Mouse (Mus musculus) MEL (cell line): ENCODE results near the gene Rnf111.
A peak's percentile ranks its signal among the peaks of the same experiment; 100 is the strongest.
"Not testable (repeated sequence)": the region's sequence is repeated elsewhere in the genome, so short reads cannot be mapped to it uniquely, and the experiment has no call there.

Experiments used
- CHD1 ChIP-seq: IDR thresholded peaks from 2 replicates; pipeline ENCODE4 v1.6.1; 2012; ENCODE audit warnings: low read depth, mild to moderate bottlenecking, inconsistent platforms, low read length, improper control_type of control experiment
- CTCF ChIP-seq, 3 experiments: IDR thresholded peaks in 2 of 3; conservative IDR thresholded peaks in 1 of 3; 2 replicates each; pipeline ENCODE4 v1.5.1; 2011 to 2012; ENCODE audit warnings: low read length in 3 of 3, low read depth in 2 of 3, mild to moderate bottlenecking in 2 of 3, improper control_type of control experiment in 1 of 3, inconsistent platforms in 1 of 3, mixed read lengths in 1 of 3, moderate library complexity in 1 of 3; ENCODE audit not compliant: control insufficient read depth in 1 of 3, insufficient read depth in 1 of 3, poor library complexity in 1 of 3, severe bottlenecking in 1 of 3
- EP300 ChIP-seq, 2 experiments: IDR thresholded peaks; 2 replicates each; pipeline ENCODE4 v1.6.1; 2011; ENCODE audit warnings: improper control_type of control experiment in 2 of 2, low read length in 2 of 2, low read depth in 1 of 2, mild to moderate bottlenecking in 1 of 2
- ETS1 ChIP-seq: IDR thresholded peaks from 2 replicates; pipeline ENCODE4 v1.6.1; 2012; ENCODE audit warnings: low read depth, mild to moderate bottlenecking, inconsistent platforms, low read length, improper control_type of control experiment, moderate library complexity
- GATA1 ChIP-seq: IDR thresholded peaks from 2 replicates; pipeline ENCODE4 v1.6.1; 2011; ENCODE audit warnings: low read depth, low read length, improper control_type of control experiment
- MYB ChIP-seq: IDR thresholded peaks from 2 replicates; pipeline ENCODE4 v1.6.1; 2011; ENCODE audit warnings: mild to moderate bottlenecking, low read depth, low read length, improper control_type of control experiment
- NELFE ChIP-seq: IDR thresholded peaks from 2 replicates; pipeline ENCODE4 v1.6.1; 2011; ENCODE audit warnings: low read depth, low read length, improper control_type of control experiment
- POLR2A ChIP-seq, 2 experiments: IDR thresholded peaks; 2 replicates each; pipeline ENCODE4 v1.6.1; 2011 to 2012; ENCODE audit warnings: low read length in 2 of 2, mild to moderate bottlenecking in 2 of 2, control low read depth in 1 of 2, improper control_type of control experiment in 1 of 2, low read depth in 1 of 2, moderate library complexity in 1 of 2; ENCODE audit not compliant: control insufficient read depth in 1 of 2, insufficient read depth in 1 of 2, poor library complexity in 1 of 2
- POLR2AphosphoS5 ChIP-seq: IDR thresholded peaks from 2 replicates; pipeline ENCODE4 v1.6.1; 2012; ENCODE audit warnings: low read depth, borderline replicate concordance, mild to moderate bottlenecking, inconsistent platforms, low read length, moderate library complexity, mixed read lengths
- RAD21 ChIP-seq: IDR thresholded peaks from 2 replicates; pipeline ENCODE4 v1.6.1; 2011; ENCODE audit warnings: mild to moderate bottlenecking, low read depth, low read length, improper control_type of control experiment
- SIN3A ChIP-seq: IDR thresholded peaks from 2 replicates; pipeline ENCODE4 v1.6.1; 2012; ENCODE audit warnings: low read length, improper control_type of control experiment, inconsistent platforms
- TAL1 ChIP-seq: IDR thresholded peaks from 2 replicates; pipeline ENCODE4 v1.6.1; 2012; ENCODE audit warnings: mild to moderate bottlenecking, inconsistent platforms, low read length, moderate library complexity, mixed read lengths
- ZNF384 ChIP-seq: IDR thresholded peaks from 2 replicates; pipeline ENCODE4 v1.6.1; 2012; ENCODE audit warnings: low read depth, mild to moderate bottlenecking, inconsistent platforms, low read length, improper control_type of control experiment

GRCm38 (mm10) chr9:70546576-70546975 is 43.1 kb upstream of the Rnf111 start:
- not testable (repeated sequence) for TF ChIP-seq GATA1; MYB; NELFE; EP300 (IDR thresholded peaks at IDR 0.05; ENCODE audit: low read depth in 1 of 2, low read length in 2 of 2); CHD1; POLR2A (IDR thresholded peaks at IDR 0.05; ENCODE audit: control insufficient read depth in 1 of 2, insufficient read depth in 1 of 2, low read depth in 1 of 2, low read length in 2 of 2, poor library complexity in 1 of 2); TAL1; SIN3A; CTCF (IDR thresholded peaks at IDR 0.05 in 2 of 3, conservative IDR thresholded peaks at IDR 0.05 in 1 of 3; ENCODE audit: control insufficient read depth in 1 of 3, insufficient read depth in 1 of 3, low read depth in 2 of 3, low read length in 3 of 3, poor library complexity in 1 of 3, severe bottlenecking in 1 of 3); POLR2AphosphoS5; ETS1; RAD21
- TF ChIP-seq ZNF384 = peak; percentile 51
